Mouse (Mus musculus) MEL (cell line): ENCODE results near the gene Sit1.

Experiments used
- CTCF ChIP-seq, 3 experiments: IDR thresholded peaks in 2 of 3; conservative IDR thresholded peaks in 1 of 3; 2 replicates each; pipeline ENCODE4 v1.5.1; 2011 to 2012; ENCODE audit warnings: low read length in 3 of 3, low read depth in 2 of 3, mild to moderate bottlenecking in 2 of 3, improper control_type of control experiment in 1 of 3, inconsistent platforms in 1 of 3, mixed read lengths in 1 of 3, moderate library complexity in 1 of 3; ENCODE audit not compliant: control insufficient read depth in 1 of 3, insufficient read depth in 1 of 3, poor library complexity in 1 of 3, severe bottlenecking in 1 of 3
- EP300 ChIP-seq, 2 experiments: IDR thresholded peaks; 2 replicates each; pipeline ENCODE4 v1.6.1; 2011; ENCODE audit warnings: improper control_type of control experiment in 2 of 2, low read length in 2 of 2, low read depth in 1 of 2, mild to moderate bottlenecking in 1 of 2
- ETS1 ChIP-seq: IDR thresholded peaks from 2 replicates; pipeline ENCODE4 v1.6.1; 2012; ENCODE audit warnings: low read depth, mild to moderate bottlenecking, inconsistent platforms, low read length, improper control_type of control experiment, moderate library complexity
- GABPA ChIP-seq: IDR thresholded peaks from 2 replicates; pipeline ENCODE4 v1.6.1; 2012; ENCODE audit warnings: low read depth, mild to moderate bottlenecking, inconsistent platforms, low read length, improper control_type of control experiment, moderate library complexity
- HCFC1 ChIP-seq: IDR thresholded peaks from 2 replicates; pipeline ENCODE4 v1.6.1; 2012; ENCODE audit warnings: low read depth, mild to moderate bottlenecking, inconsistent platforms, low read length, improper control_type of control experiment, moderate library complexity
- KAT2A ChIP-seq: conservative IDR thresholded peaks from 2 replicates; pipeline ENCODE4 v1.6.1; 2012; ENCODE audit warnings: low read depth, low read length, improper control_type of control experiment, inconsistent platforms
- POLR2A ChIP-seq, 2 experiments: IDR thresholded peaks; 2 replicates each; pipeline ENCODE4 v1.6.1; 2011 to 2012; ENCODE audit warnings: low read length in 2 of 2, mild to moderate bottlenecking in 2 of 2, control low read depth in 1 of 2, improper control_type of control experiment in 1 of 2, low read depth in 1 of 2, moderate library complexity in 1 of 2; ENCODE audit not compliant: control insufficient read depth in 1 of 2, insufficient read depth in 1 of 2, poor library complexity in 1 of 2
- TAL1 ChIP-seq: IDR thresholded peaks from 2 replicates; pipeline ENCODE4 v1.6.1; 2012; ENCODE audit warnings: mild to moderate bottlenecking, inconsistent platforms, low read length, moderate library complexity, mixed read lengths
- TCF12 ChIP-seq: IDR thresholded peaks from 2 replicates; pipeline ENCODE4 v1.6.1; 2014; ENCODE audit warnings: low read depth, mild to moderate bottlenecking, inconsistent platforms, low read length, improper control_type of control experiment, moderate library complexity
- USF2 ChIP-seq, 2 experiments: IDR thresholded peaks; 2 replicates each; pipeline ENCODE4 v1.6.1; 2011 to 2012; ENCODE audit warnings: improper control_type of control experiment in 2 of 2, low read length in 2 of 2, borderline replicate concordance in 1 of 2, inconsistent platforms in 1 of 2, low read depth in 1 of 2, mild to moderate bottlenecking in 1 of 2; ENCODE audit not compliant: insufficient read depth in 1 of 2
- ZC3H11A ChIP-seq: IDR thresholded peaks from 2 replicates; pipeline ENCODE4 v1.6.1; 2012; ENCODE audit warnings: low read depth, mild to moderate bottlenecking, inconsistent platforms, low read length, improper control_type of control experiment
- ZNF384 ChIP-seq: IDR thresholded peaks from 2 replicates; pipeline ENCODE4 v1.6.1; 2012; ENCODE audit warnings: low read depth, mild to moderate bottlenecking, inconsistent platforms, low read length, improper control_type of control experiment

GRCm38 (mm10) chr4:43478906-43479832, 4.4 kb downstream of the Sit1 start:
- TF ChIP-seq ETS1 (no peak; the same call in 1 of the 2 replicates), TCF12 (no peak), POLR2A (IDR thresholded peaks at IDR 0.05; ENCODE audit: control insufficient read depth in 1 of 2, insufficient read depth in 1 of 2, low read depth in 1 of 2, low read length in 2 of 2, poor library complexity in 1 of 2) (peak in 1 of 2 experiments; percentile 76; a peak in 2 of 4 replicates), CTCF (IDR thresholded peaks at IDR 0.05 in 2 of 3, conservative IDR thresholded peaks at IDR 0.05 in 1 of 3; ENCODE audit: control insufficient read depth in 1 of 3, insufficient read depth in 1 of 3, low read depth in 2 of 3, low read length in 3 of 3, poor library complexity in 1 of 3, severe bottlenecking in 1 of 3) (peak; percentile 63 to 86 (median 76)), ZNF384 (no peak), TAL1 (no peak), HCFC1 (0 out of 2 replicates have a peak, but pooled peaks have one; percentile 27), EP300 (IDR thresholded peaks at IDR 0.05; ENCODE audit: low read depth in 1 of 2, low read length in 2 of 2) (no peak), KAT2A (no peak), ZC3H11A (peak; percentile 64), USF2 (IDR thresholded peaks at IDR 0.05; ENCODE audit: borderline replicate concordance in 1 of 2, insufficient read depth in 1 of 2, low read depth in 1 of 2, low read length in 2 of 2) (no peak), GABPA (no peak)
